ENCODE assay signal across 8 mouse cellular contexts in the genomic region with DNA sequence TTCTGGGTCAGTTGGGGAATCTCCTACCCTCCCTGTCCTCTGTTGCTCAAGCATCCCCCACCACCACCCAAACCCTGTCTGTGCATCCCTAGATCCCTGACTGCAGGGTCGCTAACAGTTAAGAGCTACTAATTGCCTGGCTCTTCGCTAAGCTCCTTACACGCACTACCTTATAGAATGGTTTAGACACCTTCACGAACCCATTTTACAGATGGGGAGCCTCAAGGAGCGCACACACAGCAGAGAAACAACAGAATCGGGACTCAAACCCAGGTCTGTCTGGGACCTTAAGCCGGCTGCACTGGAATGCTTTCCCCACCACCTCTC. TPM values are rescaled to one million over a fixed set of nuclear protein-coding genes. Genes with fewer than 3 reads are reported as not detected.
DNase-seq lines count a peak whose midpoint lies in the region; ATAC-seq and TF ChIP-seq lines count a peak whose summit lies in the region.

No protein-coding gene starts in this region.

- peak overlapping the region; percentile 78 for H3K4me2 ChIP-seq in lung, embryonic 16.5 days (ENCODE audit: low read depth, low read length)
- peak overlapping the region; percentile 82 for H3K4me2 ChIP-seq in intestine, postnatal 0 days (replicated peaks; ENCODE audit: low read depth)
- H3K4me2 ChIP-seq in neural tube, embryonic 14.5 days (ENCODE audit: low read depth, low read length) = peak overlapping the region; percentile 48

- ATAC-seq in lung, embryonic 16.5 days (ENCODE audit: low read depth) = no peak; the same call in 1 of the 2 replicates
- ATAC-seq in intestine, postnatal 0 days = no peak; the same call in 1 of the 2 replicates
- ATAC-seq in neural tube, embryonic 14.5 days (ENCODE audit: low read depth) = no peak; the same call in 1 of the 2 replicates

- no peak for TF ChIP-seq CTCF in embryonic fibroblast, embryonic 13.5 days (IDR thresholded peaks at IDR 0.05; ENCODE audit: borderline replicate concordance, insufficient read depth, low read length)
- TF ChIP-seq CTCF in intestine, postnatal 0 days (IDR thresholded peaks at IDR 0.05; ENCODE audit: low read depth) = no peak

- H3K9me3 ChIP-seq in lung, embryonic 16.5 days (ENCODE audit: control insufficient read depth, low read length) = no peaks in the 10 kb centered on the region
- H3K9me3 ChIP-seq in intestine, postnatal 0 days (ENCODE audit: control insufficient read depth) = no peaks in the 10 kb centered on the region
- no peaks in the 10 kb centered on the region for H3K9me3 ChIP-seq in neural tube, embryonic 14.5 days (ENCODE audit: control insufficient read depth, low read length)

- 4% methylated on average over 7 of the region's 7 CpGs for WGBS in lung, embryonic 16.5 days
- 5% methylated on average over 7 of the region's 7 CpGs for WGBS in intestine, postnatal 0 days
- WGBS in neural tube, embryonic 14.5 days = 6% methylated on average over 7 of the region's 7 CpGs

- H3K27me3 ChIP-seq in lung, embryonic 16.5 days (ENCODE audit: control insufficient read depth, insufficient read depth, low read depth, low read length) = no peaks in the 10 kb centered on the region
- no peaks in the 10 kb centered on the region for H3K27me3 ChIP-seq in intestine, postnatal 0 days (replicated peaks; ENCODE audit: control insufficient read depth, insufficient read depth, low read length)
- H3K27me3 ChIP-seq in neural tube, embryonic 14.5 days (ENCODE audit: control insufficient read depth, insufficient read depth, low read length) = no peaks in the 10 kb centered on the region

- no peak overlapping the region for H3K27ac ChIP-seq in lung, embryonic 16.5 days (ENCODE audit: low read length)
- no peak overlapping the region for H3K27ac ChIP-seq in embryonic fibroblast, embryonic 13.5 days (ENCODE audit: insufficient read depth, low read length)
- peak overlapping the region; percentile 71 for H3K27ac ChIP-seq in intestine, postnatal 0 days (ENCODE audit: low read depth, low read length)
- H3K27ac ChIP-seq in neural tube, embryonic 14.5 days (ENCODE audit: low read depth, low read length) = no peak overlapping the region

- peak overlapping the region; percentile 62 for H3K9ac ChIP-seq in lung, embryonic 16.5 days (ENCODE audit: low read length)
- H3K9ac ChIP-seq in intestine, postnatal 0 days (ENCODE audit: low read depth, low read length) = peak overlapping the region; percentile 64
- H3K9ac ChIP-seq in neural tube, embryonic 14.5 days (replicated peaks; ENCODE audit: low read depth, low read length) = peak overlapping the region; percentile 67

- no peak for DNase-seq in lung, adult 18-20 months
- DNase-seq in embryo, embryonic 11 days = no peak
- DNase-seq in gastrocnemius, postnatal 25 days = no peak
- DNase-seq in spleen, postnatal 36 days (ENCODE audit: low spot score in 2 of 2) = no peak

- no peak for TF ChIP-seq POLR2A in embryonic fibroblast, embryonic 13.5 days (IDR thresholded peaks at IDR 0.05; ENCODE audit: low read depth, low read length)

- peak overlapping the region; percentile 58 for H3K4me3 ChIP-seq in lung, embryonic 16.5 days (ENCODE audit: low read length)
- H3K4me3 ChIP-seq in embryonic fibroblast, embryonic 13.5 days (ENCODE audit: insufficient read depth, low read length) = peak overlapping the region; percentile 82
- H3K4me3 ChIP-seq in intestine, postnatal 0 days (ENCODE audit: low read depth, low read length) = peak overlapping the region; percentile 58
- peak overlapping the region; percentile 65 for H3K4me3 ChIP-seq in neural tube, embryonic 14.5 days (ENCODE audit: low read depth, low read length)

- H3K36me3 ChIP-seq in lung, embryonic 16.5 days (ENCODE audit: control insufficient read depth, insufficient read depth, low read length) = peaks cover 13% of the 10 kb centered on the region
- H3K36me3 ChIP-seq in intestine, postnatal 0 days (ENCODE audit: control insufficient read depth, insufficient read depth) = peaks cover 23% of the 10 kb centered on the region
- 0 out of 2 replicates have a peak, but pooled peaks cover 3% of the 10 kb centered on the region for H3K36me3 ChIP-seq in neural tube, embryonic 14.5 days (ENCODE audit: control insufficient read depth, insufficient read depth, low read length)

- H3K4me1 ChIP-seq in lung, embryonic 16.5 days (replicated peaks; ENCODE audit: control insufficient read depth, insufficient read depth, low read length) = peaks cover 7% of the 10 kb centered on the region
- 0 out of 2 replicates have a peak, but pooled peaks cover 3% of the 10 kb centered on the region for H3K4me1 ChIP-seq in embryonic fibroblast, embryonic 13.5 days (ENCODE audit: control insufficient read depth, insufficient read depth, low read length)
- H3K4me1 ChIP-seq in intestine, postnatal 0 days (replicated peaks; ENCODE audit: control insufficient read depth, insufficient read depth, low read length) = no peaks in the 10 kb centered on the region
- H3K4me1 ChIP-seq in neural tube, embryonic 14.5 days (ENCODE audit: control insufficient read depth, insufficient read depth, low read length) = no peaks in the 10 kb centered on the region

RNA-seq across cellular contexts. Expression of a gene that starts 0.3 kb away (rescaled TPM):
- 55.5 and 56.4 TPM in 2 replicates for polyA plus RNA-seq in lung, embryonic 16.5 days (2015; fragmentation: Nextera tagmentation; extraction: Ambion mirVana)
- polyA plus RNA-seq in embryonic fibroblast, embryonic 13.5 days (2011; ENCODE audit: insufficient read length, low read depth, missing spikeins) = 58.4 and 63.7 TPM in 2 replicates
- 127 and 147 TPM in 2 replicates for polyA plus RNA-seq in intestine, postnatal 0 days (2015; fragmentation: Nextera tagmentation; extraction: Ambion mirVana)
- 68.3 and 70.5 TPM in 2 replicates for polyA plus RNA-seq in neural tube, embryonic 14.5 days (2014; fragmentation: Nextera tagmentation; extraction: Ambion mirVana)
- 10 to 100 TPM in 1 of 2 experiments, 1 to 10 TPM in 1; 8.7 to 11.4 TPM for total RNA-seq in gastrocnemius, postnatal 25 days (2021)

RNA-seq across cellular contexts. Expression of a gene that starts 7.5 kb away (rescaled TPM):
- polyA plus RNA-seq in lung, embryonic 16.5 days (2015; fragmentation: Nextera tagmentation; extraction: Ambion mirVana) = 0.16 and 0.44 TPM in 2 replicates
- polyA plus RNA-seq in embryonic fibroblast, embryonic 13.5 days (2011; ENCODE audit: insufficient read length, low read depth, missing spikeins) = not detected in 2 replicates
- 59.7 and 67.4 TPM in 2 replicates for polyA plus RNA-seq in intestine, postnatal 0 days (2015; fragmentation: Nextera tagmentation; extraction: Ambion mirVana)
- not detected in 2 replicates for polyA plus RNA-seq in neural tube, embryonic 14.5 days (2014; fragmentation: Nextera tagmentation; extraction: Ambion mirVana)
- total RNA-seq in gastrocnemius, postnatal 25 days (2021) = not detected

RNA-seq across cellular contexts. Expression of a gene that starts 53.1 kb away (rescaled TPM):
- 31.2 and 34.8 TPM in 2 replicates for polyA plus RNA-seq in lung, embryonic 16.5 days (2015; fragmentation: Nextera tagmentation; extraction: Ambion mirVana)
- 40.6 and 53.2 TPM in 2 replicates for polyA plus RNA-seq in embryonic fibroblast, embryonic 13.5 days (2011; ENCODE audit: insufficient read length, low read depth, missing spikeins)
- polyA plus RNA-seq in intestine, postnatal 0 days (2015; fragmentation: Nextera tagmentation; extraction: Ambion mirVana) = 7.0 and 7.4 TPM in 2 replicates
- polyA plus RNA-seq in neural tube, embryonic 14.5 days (2014; fragmentation: Nextera tagmentation; extraction: Ambion mirVana) = 22.5 and 23.2 TPM in 2 replicates
- 1 to 10 TPM; 7.0 to 8.3 TPM for total RNA-seq in gastrocnemius, postnatal 25 days (2021)

Comparison
In these comparisons a context has a peak if more than half of its experiments do, and no peak if none do; other contexts are left out.
1. RNA of a gene that starts 7.5 kb away (polyA plus RNA-seq): 59.7 to 67.4 TPM in intestine, postnatal 0 days; 0.16 to 0.44 TPM in lung, embryonic 16.5 days, not detected in embryonic fibroblast, embryonic 13.5 days and not detected in neural tube, embryonic 14.5 days; every median in the first group is over 10 times any median in the second.
2. Peak in every context shown above with its lines, with median percentiles within 50 percentile points of each other: H3K4me2 ChIP-seq, H3K4me3 ChIP-seq and H3K9ac ChIP-seq.